Mouse (Mus musculus) lung, postnatal 0 days (tissue): ENCODE measurements around the gene Nudcd3. TPM values are rescaled to one million over a fixed set of nuclear protein-coding genes. Genes with fewer than 3 reads are reported as not detected.
"Not testable (repeated sequence)": the region's sequence is repeated elsewhere in the genome, so short reads cannot be mapped to it uniquely, and the experiment has no call there.

Experiments used
- ATAC-seq: fragments of 200-750 bp; cut with Nextera tagmentation; 2 replicates; pipeline ENCODE4 v1.8.0; 2017; ENCODE audit warnings: moderate library complexity
- DNase-seq: peaks from one replicate; pipeline ENCODE4 v3.0.0-alpha.2; 2016; ENCODE audit warnings: low spot score
- H3K27ac ChIP-seq: fragments of 300-500 bp; sonication (generic); 2 replicates; pipeline ENCODE4 v1.5.1; 2014; ENCODE audit warnings: antibody characterized with exemption, mild to moderate bottlenecking, low read length, mixed read lengths
- H3K27me3 ChIP-seq: fragments of 300-500 bp; sonication (generic); replicated peaks from 2 replicates; pipeline ENCODE4 v1.6.1; 2014; ENCODE audit warnings: low read length, mixed read lengths; ENCODE audit not compliant: insufficient read depth
- H3K36me3 ChIP-seq: fragments of 300-500 bp; sonication (generic); 2 replicates; pipeline ENCODE4 v1.6.1; 2014; ENCODE audit warnings: low read length, mixed read lengths; ENCODE audit not compliant: insufficient read depth
- H3K4me1 ChIP-seq: fragments of 300-500 bp; sonication (generic); 2 replicates; pipeline ENCODE4 v1.6.1; 2014; ENCODE audit warnings: antibody characterized with exemption, low read depth, low read length, mixed read lengths; ENCODE audit not compliant: insufficient read depth
- H3K4me2 ChIP-seq: fragments of 300-500 bp; sonication (generic); replicated peaks from 2 replicates; pipeline ENCODE4 v1.6.1; 2014; ENCODE audit warnings: low read depth, mild to moderate bottlenecking, low read length, moderate library complexity, mixed read lengths
- H3K4me3 ChIP-seq: fragments of 300-500 bp; sonication (generic); 2 replicates; pipeline ENCODE4 v1.5.1; 2014; ENCODE audit warnings: low read depth, low read length
- H3K9ac ChIP-seq: fragments of 300-500 bp; sonication (generic); replicated peaks from 2 replicates; pipeline ENCODE4 v1.6.1; 2014; ENCODE audit warnings: low read depth, mild to moderate bottlenecking
- H3K9me3 ChIP-seq: fragments of 300-500 bp; sonication (generic); 2 replicates; pipeline ENCODE4 v1.6.1; 2016; ENCODE audit warnings: low read length, mixed read lengths
- CTCF ChIP-seq: IDR thresholded peaks from 2 replicates; pipeline ENCODE4 v1.5.1; 2016; ENCODE audit warnings: antibody characterized with exemption, mild to moderate bottlenecking
- EP300 ChIP-seq: IDR thresholded peaks from 2 replicates; pipeline ENCODE4 v1.6.1; 2016; ENCODE audit warnings: antibody characterized with exemption, mild to moderate bottlenecking, control low read depth
- WGBS: fragments of 180-500 bp; shearing (Covaris S2); extraction: QIAGEN DNeasy Blood & Tissue Kit; methylation state at CpG from one replicate; pipeline ENCODE4 v1.1.7; 2014; 5-methylcytosine and 5-hydroxymethylcytosine counted together
- polyA plus RNA-seq: library from polyadenylated mRNA; unstranded; fragments of >200 nt; fragmentation: Nextera tagmentation; extraction: Ambion mirVana; gene quantifications from 2 replicates; pipeline ENCODE4 v1.2.1, GENCODE M21; 2015

Nudcd3 gene
- polyA plus RNA-seq, 1 experiment from 2014 or later, result 26.8 TPM

DNA sequence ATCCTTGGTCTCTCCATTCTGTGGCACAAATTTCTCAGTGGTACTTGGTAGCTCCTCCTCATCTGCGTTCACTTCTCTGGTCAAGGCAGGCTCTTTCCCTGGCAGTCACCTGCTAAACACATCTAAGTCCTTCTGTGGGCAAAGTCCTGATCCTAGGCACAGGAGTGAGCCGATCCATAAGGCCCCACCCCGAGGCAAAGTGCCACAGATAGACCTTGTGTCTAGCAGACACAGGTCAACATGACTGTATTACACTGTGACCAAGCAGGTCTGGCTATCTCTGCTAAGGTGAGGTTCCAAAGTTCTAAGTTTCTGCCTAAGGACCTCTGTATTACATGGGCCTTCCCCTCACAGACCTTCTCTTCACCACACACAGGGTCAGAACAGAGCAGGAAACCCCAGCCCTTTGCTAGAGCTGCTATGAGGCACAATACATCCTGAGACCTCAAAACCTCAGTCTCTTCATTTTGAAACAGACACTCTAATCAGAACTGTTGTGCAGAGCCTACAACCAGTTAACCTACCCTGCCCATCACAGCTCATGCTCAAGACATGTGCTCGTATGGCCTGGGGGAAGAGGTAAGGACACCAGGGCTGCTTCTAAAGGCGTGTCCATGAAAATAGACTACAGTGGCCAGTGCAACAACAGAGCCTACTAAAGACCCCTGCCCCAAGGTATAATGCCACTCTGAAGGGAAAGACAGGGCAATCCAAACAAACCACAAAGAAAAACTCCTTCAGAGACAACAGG lies 88.3 kb downstream of the Nudcd3 start:
- TF ChIP-seq EP300 (no peak), CTCF (no peak)
- Histone ChIP-seq H3K36me3 (peaks cover 30% of the 10 kb centered on the region), H3K4me1 (no peaks in the 10 kb centered on the region), H3K27me3 (no peaks in the 10 kb centered on the region), H3K4me3 (no peak overlapping the region), H3K27ac (no peak overlapping the region), H3K4me2 (no peak overlapping the region), H3K9ac (no peak overlapping the region), H3K9me3 (no peaks in the 10 kb centered on the region)
- 93% methylated on average over 5 of the region's 5 CpGs for WGBS
- ATAC-seq (no peak), DNase-seq (no peak)

DNA sequence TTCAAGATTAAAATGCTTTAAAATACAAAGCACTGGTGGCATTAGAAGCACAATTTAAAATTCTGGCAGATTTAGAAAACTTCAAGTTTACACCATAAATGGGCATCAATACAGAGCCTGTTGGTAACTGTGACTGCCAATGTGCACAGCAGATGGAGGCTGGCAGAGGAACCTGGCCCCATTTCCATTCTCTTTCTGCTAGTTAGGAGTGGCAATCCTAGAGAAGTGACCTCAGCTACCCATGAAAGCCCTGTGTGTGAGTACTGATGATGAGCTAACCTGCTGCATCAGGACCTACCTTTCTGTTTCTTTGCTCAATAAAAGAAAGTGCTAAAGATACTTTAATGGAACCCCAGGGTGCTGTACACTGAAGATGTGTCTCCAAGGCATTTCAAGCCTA lies 90.2 kb downstream of the Nudcd3 start:
- Histone ChIP-seq H3K36me3 (peaks cover 38% of the 10 kb centered on the region), H3K4me3 (no peak overlapping the region)

GRCm38 (mm10) chr11:6108296-6108695 lies 91.9 kb downstream of the Nudcd3 start:
- H3K4me3 ChIP-seq, result no peak overlapping the region
- no peaks in the 10 kb centered on the region for H3K4me1 ChIP-seq
- no peaks in the 10 kb centered on the region for H3K9me3 ChIP-seq
- no peaks in the 10 kb centered on the region for H3K27me3 ChIP-seq
- ATAC-seq (no peak), DNase-seq (no peak)
- H3K4me2 ChIP-seq, result no peak overlapping the region
- H3K27ac ChIP-seq, result no peak overlapping the region
- TF ChIP-seq CTCF (no peak), EP300 (no peak)
- H3K36me3 ChIP-seq, result peaks cover 38% of the 10 kb centered on the region
- H3K9ac ChIP-seq, result no peak overlapping the region
- 95% methylated on average over 5 of the region's 5 CpGs for WGBS

More for the DNA sequence above, 90.2 kb downstream of the Nudcd3 start:
- Histone ChIP-seq H3K9ac (no peak overlapping the region), H3K27ac (no peak overlapping the region), H3K27me3 (no peaks in the 10 kb centered on the region), H3K4me2 (no peak overlapping the region), H3K9me3 (no peaks in the 10 kb centered on the region), H3K4me1 (no peaks in the 10 kb centered on the region)
- no peak for TF ChIP-seq EP300
- no peak for TF ChIP-seq CTCF
- DNase-seq, result no peak
- ATAC-seq, result no peak

DNA sequence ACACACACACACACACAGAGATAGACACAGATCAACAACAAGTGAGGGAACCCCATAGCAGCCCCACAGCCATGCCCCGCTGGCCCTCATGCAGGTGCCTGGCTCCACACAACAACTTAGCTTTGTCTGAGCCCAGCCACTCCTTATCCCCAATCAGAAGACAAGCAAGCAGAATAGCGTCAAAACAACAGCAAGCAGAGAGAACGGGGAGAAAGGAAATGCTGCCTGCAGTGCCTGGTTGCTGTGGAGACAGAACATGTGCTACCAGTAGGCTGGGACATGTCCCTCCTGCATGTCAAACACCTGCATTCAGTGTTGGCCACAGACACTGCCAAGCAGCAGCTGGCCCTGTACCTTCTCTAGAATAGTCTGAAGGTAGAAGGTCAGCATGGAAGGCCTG lies 92.5 kb downstream of the Nudcd3 start:
- H3K27me3 ChIP-seq, result no peaks in the 10 kb centered on the region
- H3K4me1 ChIP-seq, result no peaks in the 10 kb centered on the region
- no peaks in the 10 kb centered on the region for H3K9me3 ChIP-seq
- ATAC-seq (no peak), DNase-seq (no peak)
- no peak overlapping the region for H3K4me3 ChIP-seq
- WGBS, result 92% methylated on average over 3 of the region's 3 CpGs
- H3K9ac ChIP-seq, result no peak overlapping the region
- peaks cover 34% of the 10 kb centered on the region for H3K36me3 ChIP-seq
- H3K27ac ChIP-seq, result no peak overlapping the region
- TF ChIP-seq EP300 (no peak), CTCF (no peak)
- no peak overlapping the region for H3K4me2 ChIP-seq

- Histone ChIP-seq H3K4me1 (no peaks in the 10 kb centered on the region), H3K9ac (no peak overlapping the region), H3K4me3 (no peak overlapping the region), H3K9me3 (no peaks in the 10 kb centered on the region), H3K36me3 (peaks cover 22% of the 10 kb centered on the region; the same call in 1 of the 2 replicates), H3K27ac (no peak overlapping the region), H3K4me2 (no peak overlapping the region), H3K27me3 (no peaks in the 10 kb centered on the region)
- 86% methylated on average over 5 of the region's 5 CpGs for WGBS
- DNase-seq (no peak), ATAC-seq (no peak)
- no peak for TF ChIP-seq EP300
- TF ChIP-seq CTCF, result no peak
These were observed 95.5 kb downstream of the Nudcd3 start for GRCm38 (mm10) chr11:6104734-6105133.

DNA sequence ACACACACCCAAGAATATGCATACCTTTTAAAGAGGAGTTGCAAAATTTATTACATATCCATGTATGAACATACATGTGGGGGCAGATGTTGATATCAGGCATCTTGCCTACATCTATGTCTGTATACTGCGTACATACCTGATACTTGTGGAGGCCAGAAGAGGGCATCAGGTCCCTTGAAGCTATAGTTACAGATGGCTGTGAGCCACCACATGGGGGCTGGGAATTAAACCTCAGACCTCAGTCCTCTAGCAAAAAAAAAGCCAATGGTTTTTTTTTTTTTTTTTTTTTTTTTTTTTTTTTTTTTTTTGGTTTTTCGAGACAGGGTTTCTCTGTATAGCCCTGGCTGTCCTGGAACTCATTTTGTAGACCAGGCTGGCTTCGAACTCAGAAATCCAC lies 103.6 kb downstream of the Nudcd3 start:
- not testable (repeated sequence) for H3K27ac ChIP-seq, H3K9me3 ChIP-seq, DNase-seq, ATAC-seq, H3K27me3 ChIP-seq, H3K4me1 ChIP-seq, H3K9ac ChIP-seq, H3K36me3 ChIP-seq, H3K4me2 ChIP-seq, H3K4me3 ChIP-seq
- 91% methylated on average over 2 of the region's 3 CpGs for WGBS

GRCm38 (mm10) chr11:6086991-6087390 lies 113.2 kb downstream of the Nudcd3 start:
- Histone ChIP-seq H3K4me3 (no peak overlapping the region), H3K9ac (no peak overlapping the region), H3K27me3 (no peaks in the 10 kb centered on the region), H3K36me3 (no peaks in the 10 kb centered on the region), H3K9me3 (no peaks in the 10 kb centered on the region), H3K4me1 (no peaks in the 10 kb centered on the region), H3K27ac (no peak overlapping the region), H3K4me2 (no peak overlapping the region)
- TF ChIP-seq EP300, result no peak
- TF ChIP-seq CTCF, result no peak
- 54% methylated on average over 4 of the region's 4 CpGs for WGBS
- DNase-seq (no peak), ATAC-seq (no peak)
